Mouse (Mus musculus) heart, embryonic 11.5 days (tissue): ENCODE results near the gene Phf23. TPM values are rescaled to one million over a fixed set of nuclear protein-coding genes. Genes with fewer than 3 reads are reported as not detected.

ENCODE experiments used
- ATAC-seq: fragments of 200-750 bp; cut with Nextera tagmentation; replicated peaks from 2 replicates; pipeline ENCODE4 v1.8.0; 2017; ENCODE audit warnings: moderate library complexity; ENCODE audit not compliant: insufficient number of reproducible peaks, low FRiP score, low TSS enrichment
- H3K27ac ChIP-seq: fragments of 300-500 bp; sonication (generic); 2 replicates; pipeline ENCODE4 v1.5.1; 2014; ENCODE audit warnings: mild to moderate bottlenecking, low read depth, low read length
- H3K27me3 ChIP-seq: fragments of 300-500 bp; sonication (generic); 2 replicates; pipeline ENCODE4 v1.6.1; 2014; ENCODE audit warnings: mild to moderate bottlenecking, low read length, mixed read lengths; ENCODE audit not compliant: control insufficient read depth, insufficient read depth
- H3K36me3 ChIP-seq: fragments of 300-500 bp; sonication (generic); 2 replicates; pipeline ENCODE4 v1.6.1; 2014; ENCODE audit warnings: mild to moderate bottlenecking, low read length, moderate library complexity, mixed read lengths; ENCODE audit not compliant: control insufficient read depth, insufficient read depth
- H3K4me1 ChIP-seq: fragments of 300-500 bp; sonication (generic); 2 replicates; pipeline ENCODE4 v1.6.1; 2014; ENCODE audit warnings: low read length; ENCODE audit not compliant: control insufficient read depth, insufficient read depth
- H3K4me2 ChIP-seq: fragments of 300-500 bp; sonication (generic); 2 replicates; pipeline ENCODE4 v1.6.1; 2014; ENCODE audit warnings: mild to moderate bottlenecking, moderate library complexity
- H3K4me3 ChIP-seq: fragments of 300-500 bp; sonication (generic); 2 replicates; pipeline ENCODE4 v1.5.1; 2014; ENCODE audit warnings: low read depth, low read length
- H3K9ac ChIP-seq: fragments of 300-500 bp; sonication (generic); 2 replicates; pipeline ENCODE4 v1.6.1; 2014; ENCODE audit warnings: mild to moderate bottlenecking, low read depth, low read length, moderate library complexity
- H3K9me3 ChIP-seq: fragments of 300-500 bp; sonication (generic); replicated peaks from 2 replicates; pipeline ENCODE4 v1.6.1; 2016; ENCODE audit warnings: low read length; ENCODE audit not compliant: control insufficient read depth
- WGBS: fragments of 180-500 bp; shearing (Covaris S2); extraction: QIAGEN DNeasy Blood & Tissue Kit; methylation state at CpG from one replicate; pipeline ENCODE4 v1.1.7; 2014; ENCODE audit not compliant: insufficient replicate concordance; 5-methylcytosine and 5-hydroxymethylcytosine counted together
- polyA plus RNA-seq: library from polyadenylated mRNA; unstranded; fragments of >200 nt; fragmentation: Nextera tagmentation; extraction: Ambion mirVana; gene quantifications from 2 replicates; pipeline ENCODE4 v1.2.1, GENCODE M21; 2014

The Phf23 gene
- polyA plus RNA-seq, 1 experiment from 2014 or later: 29.9 TPM

- H3K27ac ChIP-seq: peak overlapping the region; percentile 91; the same call in 1 of the 2 replicates
- peaks cover 26% of the 10 kb centered on the region for H3K4me1 ChIP-seq
These were observed 5.6 kb downstream of the Phf23 start for GRCm38 (mm10) chr11:70001159-70001558.

GRCm38 (mm10) chr11:70001865-70002264, 6.3 kb downstream of the Phf23 start:
- no peaks in the 10 kb centered on the region for H3K27me3 ChIP-seq
- no peak overlapping the region for H3K9ac ChIP-seq

More at GRCm38 (mm10) chr11:70001159-70001558, 5.6 kb downstream of the Phf23 start:
- H3K4me2 ChIP-seq: peak overlapping the region; percentile 80
- peak overlapping the region; percentile 77 for H3K4me3 ChIP-seq
- H3K9me3 ChIP-seq: no peaks in the 10 kb centered on the region
- ATAC-seq: no peak
- 10% methylated on average over 8 of the region's 8 CpGs for WGBS
- no peaks in the 10 kb centered on the region for H3K27me3 ChIP-seq
- H3K36me3 ChIP-seq: peaks cover 18% of the 10 kb centered on the region
- H3K9ac ChIP-seq: peak overlapping the region; percentile 84

GRCm38 (mm10) chr11:70002471-70002870, 6.9 kb downstream of the Phf23 start:
- peaks cover 27% of the 10 kb centered on the region for H3K36me3 ChIP-seq
- peak overlapping the region; percentile 30; the same call in 1 of the 2 replicates for H3K9ac ChIP-seq
- peak overlapping the region; percentile 1; the same call in 1 of the 2 replicates for H3K4me3 ChIP-seq
- ATAC-seq: no peak
- H3K4me2 ChIP-seq: peak overlapping the region; percentile 80
- no peak overlapping the region for H3K27ac ChIP-seq
- H3K4me1 ChIP-seq: peaks cover 24% of the 10 kb centered on the region
- H3K9me3 ChIP-seq: no peaks in the 10 kb centered on the region
- no peaks in the 10 kb centered on the region for H3K27me3 ChIP-seq
- 88% methylated on average over 2 of the region's 2 CpGs for WGBS

More at GRCm38 (mm10) chr11:70001865-70002264, 6.3 kb downstream of the Phf23 start:
- peak overlapping the region; percentile 80 for H3K4me2 ChIP-seq
- ATAC-seq: no peak
- no peak overlapping the region for H3K27ac ChIP-seq
- H3K4me3 ChIP-seq: peak overlapping the region; percentile 77
- no peaks in the 10 kb centered on the region for H3K9me3 ChIP-seq
- peaks cover 23% of the 10 kb centered on the region for H3K36me3 ChIP-seq
- H3K4me1 ChIP-seq: peaks cover 26% of the 10 kb centered on the region

GRCm38 (mm10) chr11:70005521-70005920, 9.9 kb downstream of the Phf23 start:
- Histone ChIP-seq H3K9ac (no peak overlapping the region), H3K36me3 (peaks cover 35% of the 10 kb centered on the region), H3K27me3 (no peaks in the 10 kb centered on the region), H3K27ac (no peak overlapping the region), H3K4me3 (no peak overlapping the region), H3K9me3 (no peaks in the 10 kb centered on the region), H3K4me1 (peaks cover 18% of the 10 kb centered on the region), H3K4me2 (no peak overlapping the region)
- no peak for ATAC-seq
- WGBS: 68% methylated on average over 5 of the region's 5 CpGs

- no peak overlapping the region for H3K4me3 ChIP-seq
- H3K36me3 ChIP-seq: peaks cover 60% of the 10 kb centered on the region
- ATAC-seq: no peak
- peaks cover 11% of the 10 kb centered on the region for H3K4me1 ChIP-seq
- H3K9me3 ChIP-seq: no peaks in the 10 kb centered on the region
- H3K27me3 ChIP-seq: no peaks in the 10 kb centered on the region
- no peak overlapping the region for H3K4me2 ChIP-seq
- 88% methylated on average over 6 of the region's 6 CpGs for WGBS
- no peak overlapping the region for H3K9ac ChIP-seq
- no peak overlapping the region for H3K27ac ChIP-seq
These were observed 14.5 kb downstream of the Phf23 start for GRCm38 (mm10) chr11:70010033-70010432.

- no peak for ATAC-seq
- H3K4me2 ChIP-seq: no peak overlapping the region
- peaks cover 60% of the 10 kb centered on the region for H3K36me3 ChIP-seq
- WGBS: 83% methylated on average over 12 of the region's 12 CpGs
- peaks cover 11% of the 10 kb centered on the region for H3K4me1 ChIP-seq
- no peak overlapping the region for H3K9ac ChIP-seq
- no peak overlapping the region for H3K27ac ChIP-seq
- no peaks in the 10 kb centered on the region for H3K9me3 ChIP-seq
- H3K4me3 ChIP-seq: no peak overlapping the region
- H3K27me3 ChIP-seq: no peaks in the 10 kb centered on the region
These were observed 15.0 kb downstream of the Phf23 start for GRCm38 (mm10) chr11:70010548-70010947.

GRCm38 (mm10) chr11:70010961-70011360, 15.4 kb downstream of the Phf23 start:
- WGBS: 85% methylated on average over 10 of the region's 10 CpGs

GRCm38 (mm10) chr11:70012931-70013330, 17.4 kb downstream of the Phf23 start:
- Histone ChIP-seq H3K27me3 (no peaks in the 10 kb centered on the region), H3K9me3 (no peaks in the 10 kb centered on the region), H3K4me1 (peaks cover 18% of the 10 kb centered on the region), H3K9ac (no peak overlapping the region), H3K4me3 (no peak overlapping the region), H3K4me2 (no peak overlapping the region), H3K27ac (no peak overlapping the region), H3K36me3 (peaks cover 46% of the 10 kb centered on the region)
- WGBS: 82% methylated on average over 9 of the region's 9 CpGs
- no peak for ATAC-seq

More at GRCm38 (mm10) chr11:70010961-70011360, 15.4 kb downstream of the Phf23 start:
- no peaks in the 10 kb centered on the region for H3K9me3 ChIP-seq
- H3K4me1 ChIP-seq: peaks cover 11% of the 10 kb centered on the region
- H3K27me3 ChIP-seq: no peaks in the 10 kb centered on the region
- H3K36me3 ChIP-seq: peaks cover 60% of the 10 kb centered on the region
- no peak overlapping the region for H3K27ac ChIP-seq
- no peak for ATAC-seq
- H3K4me2 ChIP-seq: no peak overlapping the region
- no peak overlapping the region for H3K9ac ChIP-seq
- no peak overlapping the region for H3K4me3 ChIP-seq

GRCm38 (mm10) chr11:70013408-70013807, 17.8 kb downstream of the Phf23 start:
- Histone ChIP-seq H3K4me3 (no peak overlapping the region), H3K27ac (no peak overlapping the region), H3K27me3 (no peaks in the 10 kb centered on the region), H3K9ac (no peak overlapping the region), H3K4me2 (no peak overlapping the region), H3K36me3 (peaks cover 41% of the 10 kb centered on the region), H3K9me3 (no peaks in the 10 kb centered on the region), H3K4me1 (peaks cover 20% of the 10 kb centered on the region)
- WGBS: 93% methylated on average over 3 of the region's 3 CpGs
- ATAC-seq: no peak
